Mouse (Mus musculus): ENCODE measurements around the gene Efna5. TPM values are rescaled to one million over a fixed set of nuclear protein-coding genes. Genes with fewer than 3 reads are reported as not detected.

Efna5 gene
- total RNA-seq, 1 experiment from 2014 or later: 30.0 TPM

DNA sequence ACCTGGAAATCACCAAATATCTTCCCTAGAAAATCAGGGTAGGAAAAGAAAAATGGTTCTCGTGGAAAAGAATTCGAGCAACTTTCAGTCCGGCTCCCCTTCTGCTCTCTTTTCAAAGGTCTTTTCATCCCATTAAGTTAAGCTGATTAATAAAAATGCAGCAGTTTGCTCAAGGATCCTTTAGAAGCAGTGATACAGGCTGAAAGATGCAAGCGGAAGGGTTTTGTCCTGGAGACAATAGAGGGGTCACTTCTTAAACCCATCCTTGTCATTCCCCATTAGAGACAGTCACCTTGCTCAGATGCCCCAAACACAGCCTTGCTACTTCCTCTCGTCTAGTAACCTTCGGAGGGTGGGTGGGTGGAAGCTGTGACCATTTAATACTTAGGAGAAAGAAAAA, 27.4 kb downstream of the Efna5 start:
- no peak for DNase-seq

DNA sequence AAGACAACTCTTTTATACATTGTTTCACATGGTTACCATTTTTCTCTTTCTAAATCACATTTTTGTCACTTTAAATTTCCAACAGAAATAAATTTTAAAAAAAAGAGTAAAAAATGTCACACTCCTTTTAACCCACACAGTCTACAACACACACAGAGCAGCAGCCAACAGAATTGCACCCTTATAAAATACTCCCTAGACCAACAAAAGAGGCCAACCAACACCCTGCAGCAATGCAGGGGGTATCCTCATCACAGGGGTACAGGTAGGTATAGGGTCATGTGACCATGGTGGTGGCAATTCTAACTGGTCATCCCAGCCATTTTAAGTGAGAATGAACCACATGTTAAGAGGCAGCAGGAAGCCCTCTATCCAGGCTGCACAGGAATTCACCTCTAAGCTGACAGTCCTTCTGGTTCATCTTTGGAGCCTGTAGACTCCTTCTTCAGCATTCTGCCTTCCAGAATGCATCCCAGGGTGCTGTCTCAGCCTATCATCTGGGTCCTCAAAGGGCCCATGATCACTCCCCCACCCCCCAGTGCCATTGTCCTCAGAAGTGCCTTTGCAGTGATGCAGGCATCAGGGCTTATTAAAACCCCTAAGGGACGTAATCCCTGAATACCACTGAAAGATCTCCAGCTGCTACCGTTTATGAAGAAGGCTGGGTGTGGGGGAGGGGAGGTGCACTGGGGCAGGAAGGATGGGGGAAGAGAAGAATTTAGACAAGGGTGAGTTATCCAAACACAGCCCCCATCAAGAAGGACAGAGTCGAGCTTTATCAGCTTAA, 28.1 kb downstream of the Efna5 start:
- no peak for DNase-seq

DNA sequence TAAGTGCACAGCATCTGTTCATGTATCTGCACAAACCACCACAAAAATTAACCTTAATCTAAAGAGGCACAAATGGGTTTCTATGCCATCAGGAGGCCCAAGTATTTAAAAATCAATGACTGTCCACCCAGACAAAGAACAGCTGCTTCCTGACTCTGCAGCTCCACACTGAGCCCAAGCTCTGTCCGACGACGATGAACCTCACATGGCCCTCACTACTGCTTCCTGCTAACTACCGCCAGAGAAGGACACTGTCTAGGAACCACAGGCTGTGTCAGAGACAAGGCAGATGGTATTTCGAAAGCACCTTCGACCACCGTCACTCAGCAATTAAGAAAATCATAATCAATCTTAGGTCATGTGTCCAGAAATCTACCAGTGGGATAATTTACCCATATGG, 29.8 kb downstream of the Efna5 start:
- DNase-seq: no peak

DNA sequence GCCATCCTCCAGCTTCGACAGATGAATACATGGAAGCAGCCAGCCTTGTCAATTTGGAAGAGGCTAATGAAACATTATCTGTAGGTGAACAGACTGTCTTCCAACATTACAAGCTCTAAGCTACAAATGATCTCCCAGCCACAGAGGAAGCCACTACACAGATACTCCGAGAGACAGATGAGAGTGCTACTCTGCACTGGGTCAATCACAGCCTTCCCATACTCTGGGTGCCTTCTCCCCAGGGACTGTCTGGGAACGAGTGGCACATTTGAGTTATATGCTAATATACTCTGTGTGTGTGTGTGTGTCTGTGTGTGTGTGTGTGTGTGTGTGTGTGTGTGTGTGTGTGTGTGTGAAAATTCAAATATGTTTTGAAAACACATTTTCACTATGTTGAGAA, 30.5 kb downstream of the Efna5 start:
- DNase-seq: no peak

DNA sequence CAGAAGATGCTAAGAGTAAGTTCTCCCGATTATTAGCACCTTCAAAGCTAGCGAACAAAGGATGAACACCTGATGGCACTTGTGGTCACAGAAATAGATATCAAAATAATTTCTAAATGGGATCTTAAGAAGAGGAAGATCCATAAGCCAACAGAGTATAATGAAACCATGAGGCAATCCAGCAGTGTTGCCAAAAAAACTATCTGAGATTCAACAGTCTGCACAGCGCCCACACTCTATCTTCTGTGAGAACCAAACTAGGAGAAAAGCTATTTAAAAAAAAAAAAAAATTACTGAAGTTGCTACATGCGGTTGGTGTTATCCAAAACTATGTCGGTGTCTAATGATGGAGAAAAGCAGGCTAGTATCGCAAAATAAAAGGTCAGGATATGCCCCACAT, 31.4 kb downstream of the Efna5 start:
- DNase-seq: no peak

DNA sequence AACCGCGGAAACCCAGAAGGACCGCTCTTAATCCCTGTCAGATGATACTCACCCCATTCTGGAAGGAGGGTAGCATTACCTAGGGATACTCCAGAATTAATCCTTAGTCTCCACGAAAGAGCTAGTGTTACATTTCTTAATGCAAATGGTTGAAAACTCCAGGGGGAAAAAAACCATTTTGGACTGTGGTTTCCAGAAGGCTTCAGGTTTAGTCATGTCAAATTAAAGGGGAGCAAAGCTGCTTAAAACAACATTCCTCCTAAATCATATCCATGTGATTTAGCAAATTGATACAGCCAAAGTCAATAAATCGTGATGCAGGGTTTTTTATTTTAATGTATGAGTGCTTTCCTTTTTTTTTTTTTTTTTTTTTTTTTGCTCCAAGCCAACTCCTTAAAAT, 35.5 kb downstream of the Efna5 start:
- no peak for DNase-seq

DNA sequence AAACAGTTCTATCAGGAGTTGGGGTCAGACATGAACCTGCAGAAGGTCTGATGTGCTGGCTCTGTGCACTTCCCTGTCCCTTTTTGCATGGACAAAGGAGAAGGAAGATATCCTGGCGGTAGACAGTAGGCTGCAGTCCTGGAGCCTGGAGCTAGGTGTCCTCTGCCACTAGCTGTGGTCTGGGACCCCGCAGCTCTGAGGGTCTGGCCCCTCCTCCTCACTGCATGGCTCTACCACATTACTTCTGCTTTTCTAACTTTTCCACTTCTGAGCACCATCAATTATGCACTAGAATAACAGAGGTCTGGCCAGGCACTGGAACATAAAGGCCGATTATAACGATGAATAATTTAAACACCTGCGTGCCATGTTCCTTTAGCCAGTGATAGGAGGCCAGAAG, 36.8 kb downstream of the Efna5 start:
- no peak for DNase-seq

DNA sequence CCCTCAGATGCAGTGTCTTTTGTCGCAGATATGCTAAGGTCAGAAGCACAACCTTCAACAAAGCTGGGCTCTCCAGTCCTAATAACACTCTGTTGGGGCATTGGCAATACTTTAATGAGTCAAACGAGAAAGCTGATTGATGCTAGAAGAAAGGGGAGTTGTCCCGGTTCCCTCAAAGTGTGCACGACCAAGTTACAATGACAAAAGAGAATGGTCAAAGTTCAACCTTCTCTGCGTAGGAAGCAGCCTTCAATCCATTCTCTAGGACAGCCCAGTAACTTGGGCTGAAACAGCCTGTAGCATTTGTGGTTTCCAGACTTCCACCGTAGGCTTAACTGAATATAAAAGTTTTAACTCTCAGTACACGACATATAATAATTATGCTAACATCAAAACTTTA, 43.8 kb downstream of the Efna5 start:
- DNase-seq: no peak

DNA sequence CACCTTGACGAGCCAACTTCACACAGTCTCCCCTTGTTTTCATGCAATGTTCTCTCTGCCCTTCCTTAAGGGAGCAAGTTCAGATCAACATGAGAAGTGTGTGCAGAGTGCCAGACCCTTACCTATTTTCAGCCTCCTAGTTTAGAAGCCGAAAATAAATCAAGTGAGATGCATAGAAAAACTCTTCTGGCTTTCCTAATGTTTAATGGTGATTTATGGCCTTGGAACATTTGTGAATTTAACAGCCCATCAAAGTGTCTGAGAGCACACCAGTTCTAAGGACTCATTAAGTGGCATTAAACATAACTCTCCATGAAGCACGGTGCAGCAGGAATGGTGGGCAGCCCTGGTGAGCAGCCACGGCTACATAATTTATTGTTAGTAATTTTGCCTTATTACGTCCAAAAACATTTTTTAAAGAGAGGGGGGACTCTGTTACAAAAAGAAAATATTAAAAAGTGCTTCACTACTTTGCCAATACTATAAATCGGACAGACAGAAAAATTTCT, 44.5 kb downstream of the Efna5 start:
- DNase-seq: no peak

DNA sequence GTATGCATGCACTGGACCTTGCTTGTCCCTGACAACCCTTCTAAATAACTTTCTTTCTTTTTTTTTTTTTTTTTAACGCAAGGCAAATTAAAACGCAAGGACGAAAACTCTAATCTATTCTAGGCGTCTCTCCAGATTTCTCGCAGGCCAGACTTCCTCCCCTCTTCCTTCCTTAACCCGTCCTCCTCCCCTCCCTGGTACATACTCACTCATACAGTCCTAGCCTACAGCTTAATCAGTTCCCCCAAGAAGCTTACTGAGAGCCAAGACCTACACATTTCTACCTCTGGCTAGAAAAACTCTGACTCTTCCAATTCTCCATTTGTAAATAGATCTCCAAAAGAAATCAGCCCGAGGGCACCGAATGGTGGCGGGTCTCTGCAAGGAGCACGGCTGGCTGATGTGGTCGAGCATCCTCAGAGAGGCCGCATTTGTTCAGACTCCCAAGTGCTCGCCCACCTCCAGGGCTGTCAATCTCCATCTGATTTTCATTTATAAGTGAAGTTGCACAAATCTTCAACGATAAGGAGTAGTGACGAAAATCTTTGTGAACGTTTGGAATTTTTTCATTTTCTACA, 48.5 kb downstream of the Efna5 start:
- DNase-seq: no peak

DNA sequence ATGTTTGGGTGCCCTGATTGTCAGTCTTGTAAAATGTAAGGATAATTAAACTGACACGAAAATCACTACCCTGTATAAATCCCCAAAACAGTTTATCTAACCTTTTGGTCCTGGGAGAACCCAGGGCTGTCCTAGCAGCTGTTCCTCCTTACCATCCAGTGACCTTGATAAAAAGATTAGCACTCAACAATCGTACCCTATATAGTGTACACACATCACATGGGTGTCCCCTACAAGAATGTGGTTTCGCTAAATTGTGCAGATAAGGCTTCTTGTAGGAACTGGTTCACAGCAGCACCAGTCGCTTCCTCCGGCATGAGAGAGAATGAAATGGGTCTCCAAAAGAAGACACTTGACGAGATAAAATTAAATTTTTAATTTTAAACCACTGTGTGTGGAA, 53.6 kb downstream of the Efna5 start:
- no peak for DNase-seq

DNA sequence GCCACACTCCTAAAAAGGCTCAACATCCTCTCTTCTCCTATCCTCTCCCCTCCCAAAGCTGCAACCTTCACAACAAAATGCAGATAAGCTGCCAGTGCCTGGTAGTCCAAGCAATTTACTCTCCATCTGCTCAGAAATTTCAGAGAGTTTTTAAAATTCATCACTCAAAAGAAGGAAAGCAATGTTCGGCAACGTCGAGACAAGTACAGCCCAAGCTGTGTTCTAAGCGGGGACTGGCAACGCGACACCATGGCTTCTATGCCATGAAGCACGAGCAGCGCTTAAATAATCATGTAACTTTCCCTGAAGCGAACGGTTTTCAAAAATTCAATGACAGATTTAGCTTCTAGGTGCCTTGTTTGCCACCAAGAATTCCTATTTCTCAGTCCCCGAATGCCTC, 59.9 kb downstream of the Efna5 start:
- no peak for DNase-seq

DNA sequence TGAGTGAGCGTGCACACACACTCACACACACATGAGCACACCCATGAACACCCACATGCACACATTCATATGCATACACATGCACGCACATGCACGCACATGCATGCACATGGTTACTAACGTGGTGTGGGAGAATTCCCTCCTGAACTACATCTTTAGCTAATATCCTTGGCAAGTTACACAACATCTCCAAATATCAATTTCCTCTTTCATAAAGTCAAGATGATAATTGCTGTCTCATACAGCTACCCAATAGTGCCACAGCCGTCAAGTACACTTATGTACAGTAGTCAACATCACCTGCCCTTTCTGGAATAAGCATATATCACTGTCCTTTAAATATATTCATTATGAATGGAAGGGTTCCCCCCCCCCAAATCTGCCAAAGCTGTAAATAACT, 61.2 kb downstream of the Efna5 start:
- DNase-seq: no peak

DNA sequence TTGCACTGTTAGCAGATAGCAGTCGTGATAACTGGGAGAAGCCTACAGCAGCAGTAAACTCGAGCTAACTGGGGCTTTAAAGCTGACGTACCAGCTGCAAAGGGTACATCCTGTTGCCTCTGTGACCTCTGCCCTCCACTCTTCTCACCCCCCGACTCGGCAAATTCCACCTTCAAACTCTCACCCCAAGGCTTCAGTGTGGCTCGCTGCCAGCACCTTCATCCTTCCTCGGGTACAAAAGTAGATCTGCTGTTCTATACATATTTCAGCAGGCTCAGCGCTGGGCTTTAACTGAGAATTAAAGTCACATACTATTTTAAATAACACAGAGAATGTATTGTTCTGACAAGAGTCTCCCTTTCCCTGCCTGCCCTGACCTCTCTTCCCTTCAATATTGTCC, 62.3 kb downstream of the Efna5 start:
- DNase-seq: no peak

DNA sequence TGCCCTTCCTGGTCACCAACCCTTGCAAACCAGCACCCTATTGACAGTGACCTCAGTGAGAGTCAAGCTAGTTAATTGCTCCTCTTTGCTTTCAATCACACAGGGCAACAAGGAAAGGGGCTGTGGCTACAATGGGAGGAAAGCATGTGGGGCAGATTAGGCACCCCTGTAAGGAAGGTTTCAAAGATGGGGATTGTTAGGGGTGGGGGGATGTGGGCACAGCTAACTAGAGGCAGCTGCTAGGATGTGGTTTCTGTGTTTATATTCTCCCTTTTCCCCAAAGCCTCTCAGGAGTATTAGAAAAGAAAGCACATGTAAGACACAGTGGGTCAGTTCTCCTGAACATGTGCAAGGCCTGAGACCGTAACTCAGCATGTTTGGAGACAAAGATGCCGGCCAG, 62.8 kb downstream of the Efna5 start:
- no peak for DNase-seq

DNA sequence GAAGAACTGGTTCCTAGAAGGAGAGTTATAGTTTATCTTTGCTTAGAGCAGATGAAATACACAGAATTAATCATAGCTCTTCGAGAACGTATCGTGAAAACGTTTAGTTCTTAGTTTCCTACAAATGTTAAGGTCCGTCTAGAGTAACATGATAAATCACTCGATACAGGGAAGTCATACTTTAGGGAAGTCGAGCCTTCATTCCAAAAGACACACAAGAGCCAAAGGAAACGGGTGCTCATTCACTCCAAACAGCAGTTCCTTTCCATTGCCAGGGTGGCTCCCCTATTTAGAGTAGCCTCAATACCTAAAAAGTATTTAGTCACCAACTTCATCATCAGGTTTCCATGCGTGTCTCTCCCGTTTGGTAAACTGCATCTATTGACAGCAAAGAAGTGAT, 64.2 kb downstream of the Efna5 start:
- DNase-seq: no peak

DNA sequence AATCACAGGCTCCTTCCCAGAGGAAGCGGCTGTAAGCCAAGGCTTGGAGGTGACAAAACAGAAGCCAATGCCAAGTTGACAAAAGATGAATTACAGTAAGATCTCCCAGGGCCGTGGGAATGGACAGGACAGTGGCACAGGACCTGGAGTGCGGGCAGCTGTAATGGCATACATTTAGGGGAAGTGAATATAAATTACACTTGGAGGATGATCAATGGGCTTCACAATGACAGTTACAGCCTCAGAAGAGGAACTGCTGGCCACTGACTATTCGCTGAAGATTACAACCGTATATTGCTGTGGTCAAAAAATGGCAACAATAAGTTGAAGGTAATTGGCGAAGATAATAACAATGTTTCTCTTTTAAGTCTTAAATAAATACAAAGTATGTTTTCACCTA, 67.7 kb downstream of the Efna5 start:
- peak; percentile 7 for DNase-seq

DNA sequence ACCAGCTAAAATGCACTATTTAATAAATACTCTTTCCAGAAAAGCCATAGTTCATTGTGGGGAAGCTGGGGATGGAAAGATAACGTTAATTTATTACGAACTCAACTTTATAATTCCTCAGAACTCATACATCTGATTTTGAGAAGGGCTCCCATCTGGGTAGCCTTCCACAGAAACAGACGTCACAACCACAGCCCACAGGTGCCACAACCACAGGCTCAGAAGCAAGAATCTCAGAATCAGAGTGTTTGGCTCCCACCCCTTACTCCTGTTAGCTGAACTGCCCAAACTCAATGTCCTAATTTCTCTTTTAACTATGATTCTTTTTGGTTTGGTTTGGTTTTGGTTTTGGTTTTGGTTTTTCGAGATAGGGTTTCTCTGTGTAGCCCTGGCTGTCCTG, 73.2 kb downstream of the Efna5 start:
- DNase-seq: no peak

DNA sequence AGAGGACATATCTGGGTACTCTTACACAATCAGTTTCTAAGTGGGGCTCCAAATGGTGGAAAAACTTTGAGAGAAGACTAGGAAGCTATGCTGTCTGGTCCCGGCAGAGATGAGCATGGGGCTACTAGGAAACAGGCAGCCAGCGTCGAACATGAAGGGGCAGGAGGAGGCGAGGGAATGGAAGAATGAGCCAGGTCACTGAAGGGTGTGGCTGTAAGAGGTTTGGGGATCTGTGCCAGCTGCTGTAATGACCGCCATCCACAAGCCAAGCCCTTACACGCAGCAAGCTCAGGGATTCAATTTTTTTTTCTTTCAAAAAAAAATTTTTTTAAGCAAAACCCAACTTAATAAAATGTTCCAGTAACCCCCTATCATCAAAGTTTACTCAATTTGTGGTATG, 74.5 kb downstream of the Efna5 start:
- DNase-seq: no peak

DNA sequence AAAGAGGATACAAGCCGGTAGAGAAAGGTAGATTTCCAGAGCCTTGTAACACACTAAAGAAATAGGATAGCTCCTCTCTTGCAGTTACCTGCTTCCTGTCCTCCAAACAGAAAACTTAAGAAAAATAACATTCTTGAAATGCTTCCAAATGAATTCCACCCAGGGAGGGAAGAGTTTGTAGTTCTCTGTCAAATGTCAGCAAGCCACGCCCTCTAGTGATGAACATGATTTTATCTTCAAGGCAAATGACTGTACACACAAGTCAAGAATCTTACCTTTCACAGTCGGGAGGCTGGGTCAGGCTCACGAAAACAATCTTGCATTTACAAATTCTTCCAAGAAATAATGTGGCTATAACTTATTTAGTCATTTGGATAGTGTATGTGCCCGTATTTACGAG, 78.4 kb downstream of the Efna5 start:
- no peak for DNase-seq

DNA sequence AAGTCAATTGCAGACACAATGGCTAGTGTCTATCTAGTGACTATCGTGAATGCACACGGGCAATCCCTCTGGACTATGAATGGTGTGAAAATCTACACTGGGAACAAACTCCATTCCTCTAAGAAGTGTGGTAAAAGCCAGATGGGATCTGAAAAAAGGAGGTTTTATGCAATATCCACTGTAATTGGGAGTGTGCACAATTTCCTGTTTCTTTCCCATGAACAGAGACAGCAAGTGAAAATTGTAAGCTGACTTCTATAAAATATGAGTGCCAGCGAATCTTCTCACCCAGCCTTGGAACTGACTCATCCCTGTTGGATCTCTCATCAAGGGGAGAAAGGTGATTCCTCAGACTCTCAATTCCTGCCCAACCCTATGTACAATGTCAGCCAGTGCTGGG, 83.8 kb downstream of the Efna5 start:
- no peak for DNase-seq

DNA sequence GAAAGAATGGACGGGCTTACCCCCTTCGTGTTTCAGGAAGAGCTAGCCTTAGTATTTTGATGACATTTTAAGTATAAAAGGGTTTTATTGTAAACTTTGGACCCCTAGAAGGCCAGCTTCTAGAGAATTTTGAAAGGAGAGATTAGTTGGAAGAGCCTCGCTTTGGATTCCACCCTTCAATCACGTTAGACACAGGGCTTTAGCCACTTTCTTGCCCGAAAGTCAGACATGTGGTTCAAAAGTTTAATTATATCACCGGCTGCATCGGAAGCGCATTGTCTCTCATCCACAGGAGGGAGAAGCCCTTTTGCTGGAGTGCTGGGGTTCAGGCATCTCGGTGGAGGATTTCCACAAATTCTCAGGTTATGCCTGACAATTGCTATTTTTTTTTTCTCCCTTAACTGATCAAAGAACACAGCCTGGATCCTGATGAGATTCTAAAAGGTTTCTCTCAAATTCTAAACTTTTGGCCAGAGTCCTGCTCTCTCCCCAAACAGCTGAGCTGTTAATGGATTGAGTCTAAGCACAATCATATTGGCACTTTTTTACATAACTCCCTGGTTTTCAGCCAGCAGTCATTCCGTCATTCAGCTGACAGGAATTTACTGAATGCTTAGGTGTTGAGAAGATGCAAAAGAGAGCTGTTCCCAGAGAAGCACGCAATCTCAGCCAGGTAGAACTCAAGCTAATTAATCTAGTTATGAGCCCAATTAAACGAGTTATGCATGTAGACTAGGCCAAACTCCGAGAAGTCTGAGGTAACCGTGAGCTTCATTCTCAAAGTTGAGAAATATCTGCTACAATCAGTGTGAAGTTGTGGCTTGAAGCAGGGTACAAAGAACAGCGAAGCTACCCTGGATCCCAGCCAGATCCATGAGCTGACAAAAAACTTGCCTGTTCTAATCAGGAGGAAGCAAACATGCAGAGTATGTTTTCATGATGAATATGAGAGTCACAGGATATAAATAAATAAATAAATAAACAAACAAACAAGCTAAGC, 91.5 kb downstream of the Efna5 start:
- no peak for DNase-seq

DNA sequence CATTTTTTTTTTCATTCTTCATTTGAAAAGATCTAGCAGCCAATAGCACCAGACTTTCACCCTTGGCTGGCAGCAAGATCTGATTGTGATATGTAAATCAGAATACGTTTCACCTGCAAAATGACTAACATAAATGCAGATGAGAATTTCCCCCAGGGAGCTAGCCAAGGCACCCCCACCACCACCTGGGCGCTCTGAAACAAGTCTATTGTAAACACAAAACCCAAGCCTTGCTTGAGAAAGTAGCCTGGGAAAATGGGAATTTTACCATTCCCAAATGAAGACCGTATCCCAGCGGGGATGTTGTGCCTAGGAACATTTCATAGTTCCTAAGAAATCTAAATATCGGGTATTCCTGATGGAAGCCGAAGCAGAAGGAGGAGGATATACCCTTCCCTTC, 92.3 kb downstream of the Efna5 start:
- no peak for DNase-seq

Data from adrenal gland, postnatal 25 days (tissue).